Mouse (Mus musculus) cerebellum, postnatal 36 days (tissue): ENCODE results near the gene Nrros.
A peak's percentile ranks its signal among the peaks of the same experiment; 100 is the strongest.

Experiments used
- DNase-seq, 2 experiments: peaks; one replicate each; pipeline ENCODE4 v3.0.0; 2021 to 2022; ENCODE audit warnings: mixed read lengths in 2 of 2

Nrros gene

DNA sequence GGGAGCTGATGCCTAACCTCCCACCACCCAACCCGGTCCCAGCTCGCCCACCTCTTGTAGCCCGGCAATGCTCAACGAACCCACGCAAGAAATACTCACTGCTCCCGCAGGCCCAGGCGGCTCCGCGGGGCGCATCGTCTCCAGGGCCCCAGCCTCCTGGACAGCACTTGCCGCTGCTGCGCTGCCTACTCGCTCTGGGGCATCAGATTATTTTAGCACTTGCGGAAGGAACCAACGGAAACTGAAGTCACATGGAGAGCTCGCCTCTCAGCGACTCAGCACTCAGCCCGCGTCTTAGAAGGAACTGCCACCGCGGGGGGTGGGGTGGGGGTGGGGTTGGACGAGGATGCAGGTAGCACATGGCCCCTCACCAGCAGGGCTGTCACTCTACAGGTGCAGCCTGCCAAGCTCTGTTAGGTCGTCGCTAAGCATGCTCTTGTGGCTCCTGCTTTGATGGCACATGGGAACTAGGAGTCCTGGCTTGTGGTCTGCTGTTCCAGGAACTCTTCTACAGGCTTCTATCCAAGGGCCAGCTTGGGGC, at the start of gene Nrros:
TSS of gene Nrros (minus strand) at position 314 of the 541 bp plus-strand sequence.
- DNase-seq, result peak; percentile 49 to 60

DNA sequence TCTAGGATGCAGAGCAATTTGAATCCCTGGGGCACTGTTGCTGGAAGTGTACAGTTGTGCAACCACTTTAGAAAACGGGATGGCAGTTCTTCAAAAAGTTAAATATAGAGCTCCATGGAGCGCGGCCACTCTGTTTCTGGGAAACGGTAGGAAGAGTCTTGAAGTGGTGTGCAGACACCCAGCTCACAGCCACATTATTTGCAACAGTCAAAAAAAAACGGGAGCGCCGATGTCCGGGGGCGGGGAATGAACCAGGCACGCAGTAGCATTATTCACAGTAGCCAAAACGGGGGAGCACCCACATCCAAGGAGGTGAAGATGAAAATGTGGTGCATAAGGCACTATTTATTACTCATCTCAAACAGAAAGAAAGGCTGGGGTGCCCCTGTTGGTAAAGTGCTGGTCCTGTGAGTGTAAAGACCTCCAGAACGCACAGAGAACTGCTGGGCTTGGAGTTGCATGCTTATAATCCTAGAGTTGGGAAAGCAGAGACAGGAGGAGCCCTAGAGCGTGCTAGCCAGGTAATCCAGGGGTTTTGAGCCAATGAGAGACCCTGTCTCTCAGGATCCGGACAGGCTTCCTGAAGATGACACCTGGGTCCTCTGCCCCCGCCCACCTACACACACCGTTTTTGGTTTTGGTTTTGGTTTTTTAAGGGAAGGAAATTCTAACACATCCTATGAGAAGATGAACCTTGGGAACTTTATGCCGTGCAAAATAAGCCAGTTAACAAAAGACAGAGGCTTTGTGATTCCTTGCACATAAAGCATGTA, 49.6 kb upstream of the Nrros start:
- DNase-seq, result no peak

DNA sequence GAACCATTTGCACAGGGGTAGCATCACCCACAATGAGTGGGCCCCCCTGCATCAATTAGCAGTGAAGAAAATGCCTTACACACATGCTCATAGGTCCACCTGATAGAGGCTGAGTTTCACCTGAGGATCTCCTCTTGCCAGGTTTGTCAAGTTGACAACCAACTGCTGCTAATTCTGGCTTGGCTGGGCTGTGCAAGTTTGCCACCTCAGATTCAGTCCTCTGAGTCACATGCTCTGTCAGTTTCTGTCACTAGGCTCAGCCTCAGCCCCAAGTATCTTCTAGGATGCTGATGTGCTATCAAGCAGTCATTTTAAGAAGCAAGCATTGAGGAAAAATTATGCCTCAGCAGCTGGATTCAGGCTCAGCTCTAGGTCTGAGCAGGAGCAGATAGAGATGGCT, 48.8 kb upstream of the Nrros start:
- no peak for DNase-seq

- DNase-seq, result no peak
These were observed 39.5 kb upstream of the Nrros start for GRCm38 (mm10) chr16:32204902-32205301.

GRCm38 (mm10) chr16:32202681-32203080, 37.3 kb upstream of the Nrros start:
- peak; percentile 29 to 44 for DNase-seq

DNA sequence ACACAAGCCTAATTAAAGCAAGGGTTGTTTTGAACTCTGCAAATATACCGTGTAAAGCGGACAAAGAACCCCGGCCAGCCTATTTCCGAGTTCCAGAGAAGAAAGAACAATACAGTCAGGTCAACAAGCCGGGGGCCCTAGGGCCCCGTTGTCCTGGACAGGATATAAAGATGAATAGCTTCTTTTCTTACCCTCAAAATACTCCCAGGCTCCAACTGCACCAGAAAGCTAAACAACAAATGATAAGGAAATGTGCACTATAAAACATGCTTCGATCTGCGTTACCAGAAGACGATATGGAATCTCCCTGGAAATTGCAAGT, 35.6 kb upstream of the Nrros start:
- DNase-seq, result no peak

DNA sequence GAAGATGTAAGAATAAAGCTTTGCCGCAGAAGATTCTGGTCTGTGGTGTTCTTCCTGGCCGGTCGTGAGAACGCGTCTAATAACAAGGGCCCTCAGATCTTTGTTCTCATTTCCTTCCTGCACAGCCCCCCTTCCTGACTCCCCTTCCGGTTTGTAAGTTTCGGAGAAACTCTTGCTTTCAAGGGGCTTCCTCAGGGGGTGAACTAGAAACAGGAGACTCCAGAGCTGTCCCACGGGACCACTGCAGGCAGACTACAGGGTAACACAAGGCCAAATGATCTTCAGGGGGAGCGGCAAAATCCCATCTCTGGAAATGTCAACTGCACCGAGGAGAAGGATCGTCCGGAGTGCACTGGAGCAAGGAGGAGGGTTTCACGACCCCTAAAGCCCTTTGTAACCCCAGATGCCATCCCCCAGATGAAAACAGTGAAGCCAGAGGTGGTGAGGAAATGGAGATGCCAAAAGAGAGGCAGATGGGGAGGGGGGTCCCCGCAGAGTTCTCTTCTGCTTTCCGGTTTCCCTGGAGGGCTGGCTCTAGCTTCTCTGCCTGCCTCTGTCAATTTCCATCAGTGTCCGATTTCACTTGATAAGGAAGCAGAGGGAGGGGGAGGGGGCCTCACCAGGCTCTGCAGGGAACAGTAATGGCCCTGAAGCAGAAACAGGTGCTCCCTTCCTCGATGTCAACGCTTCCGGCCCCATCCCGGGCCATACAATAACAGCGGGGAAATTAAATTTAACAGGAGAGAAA, 35.0 kb upstream of the Nrros start:
- DNase-seq, result peak in 1 of 2 experiments; percentile 11

DNA sequence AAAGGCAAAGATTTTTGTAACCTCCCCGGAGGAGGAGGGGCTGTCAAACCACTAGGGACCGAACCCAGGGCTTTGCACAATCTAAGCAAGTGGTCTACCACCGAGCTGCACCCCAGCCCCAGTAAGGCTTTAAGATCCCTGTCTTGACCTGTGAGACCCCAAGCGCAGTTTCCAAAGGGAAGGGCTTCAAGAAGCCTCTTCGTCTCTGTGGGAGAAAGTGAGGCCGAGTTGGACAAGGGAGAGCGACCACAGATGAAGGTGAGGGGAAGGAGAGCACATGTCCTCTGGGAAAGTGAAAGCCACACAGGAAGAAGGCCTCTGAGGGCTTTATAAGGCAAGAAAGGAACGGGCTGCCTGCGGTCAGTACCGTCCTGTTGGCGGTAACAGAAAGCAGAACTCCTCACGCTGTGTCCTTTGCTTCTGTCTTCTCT, 24.6 kb upstream of the Nrros start:
- no peak for DNase-seq

DNA sequence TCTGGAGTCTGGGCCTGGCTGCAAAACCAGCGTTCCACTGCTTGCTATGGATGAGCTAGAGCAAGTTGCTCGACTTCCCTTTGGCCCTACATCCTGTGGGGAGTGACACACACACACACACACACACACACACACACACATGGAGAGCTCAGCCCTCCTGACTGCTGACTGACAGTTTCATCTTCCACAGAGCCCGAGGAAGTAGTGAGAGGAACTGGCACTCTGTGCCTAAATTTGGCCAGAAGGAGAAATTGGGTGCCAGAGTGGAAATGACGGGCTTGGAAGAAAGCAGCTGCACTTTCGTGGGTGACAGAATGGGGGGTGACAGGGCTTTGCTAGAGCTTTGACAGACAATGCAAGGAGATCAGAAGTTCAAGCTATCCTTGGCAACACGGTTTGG, 23.7 kb upstream of the Nrros start:
- no peak for DNase-seq

DNA sequence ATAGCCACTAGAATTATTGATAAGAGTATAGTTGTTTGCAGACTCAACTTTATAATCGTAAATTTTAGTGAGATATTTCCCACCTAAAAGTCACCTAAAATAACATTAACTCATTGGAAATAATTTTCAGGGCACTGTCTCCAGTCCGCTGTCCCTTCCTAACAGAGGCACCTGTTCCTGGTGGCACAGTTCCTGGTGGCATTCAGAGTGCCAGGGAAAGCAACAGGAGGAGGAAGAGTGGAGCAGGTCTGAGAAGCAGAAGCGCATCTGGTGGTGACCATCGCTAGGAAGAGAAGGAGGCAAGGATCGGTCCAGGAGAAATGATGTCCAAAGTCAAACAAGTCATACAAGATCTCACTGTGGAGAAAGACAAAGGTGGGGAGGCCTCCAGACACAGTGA, 20.7 kb upstream of the Nrros start:
- DNase-seq, result peak; percentile 70

DNA sequence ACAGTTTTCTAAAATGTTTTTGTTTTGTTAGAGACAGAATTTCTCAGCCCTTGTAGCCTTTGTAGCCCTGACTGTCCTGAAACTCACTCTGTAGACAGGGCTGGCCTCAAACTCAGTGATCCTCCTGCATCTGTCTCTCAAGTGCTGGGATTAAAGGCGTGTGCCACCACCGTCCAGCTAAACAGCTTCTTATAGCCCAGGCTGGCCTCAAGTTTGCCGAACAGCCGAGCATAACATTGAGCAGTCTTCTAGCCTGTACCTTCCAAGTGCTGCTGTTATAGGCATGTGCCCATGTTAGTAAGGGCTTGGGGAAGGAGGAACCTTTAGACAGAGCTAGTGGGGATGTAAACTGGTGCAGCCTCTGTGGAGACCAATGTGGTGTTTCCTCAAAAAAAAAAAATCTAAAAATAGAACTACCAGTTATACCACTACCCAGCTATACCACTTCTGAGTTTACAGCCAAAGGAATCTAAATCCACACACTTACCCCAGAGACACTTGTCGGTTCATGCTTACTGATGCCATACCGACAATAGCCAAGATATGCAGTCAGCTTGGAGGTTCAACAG, 14.0 kb upstream of the Nrros start, which contains the start of gene Bex6:
TSS of gene Bex6 (plus strand) at position 491 of the 569 bp plus-strand sequence.
- no peak for DNase-seq

DNA sequence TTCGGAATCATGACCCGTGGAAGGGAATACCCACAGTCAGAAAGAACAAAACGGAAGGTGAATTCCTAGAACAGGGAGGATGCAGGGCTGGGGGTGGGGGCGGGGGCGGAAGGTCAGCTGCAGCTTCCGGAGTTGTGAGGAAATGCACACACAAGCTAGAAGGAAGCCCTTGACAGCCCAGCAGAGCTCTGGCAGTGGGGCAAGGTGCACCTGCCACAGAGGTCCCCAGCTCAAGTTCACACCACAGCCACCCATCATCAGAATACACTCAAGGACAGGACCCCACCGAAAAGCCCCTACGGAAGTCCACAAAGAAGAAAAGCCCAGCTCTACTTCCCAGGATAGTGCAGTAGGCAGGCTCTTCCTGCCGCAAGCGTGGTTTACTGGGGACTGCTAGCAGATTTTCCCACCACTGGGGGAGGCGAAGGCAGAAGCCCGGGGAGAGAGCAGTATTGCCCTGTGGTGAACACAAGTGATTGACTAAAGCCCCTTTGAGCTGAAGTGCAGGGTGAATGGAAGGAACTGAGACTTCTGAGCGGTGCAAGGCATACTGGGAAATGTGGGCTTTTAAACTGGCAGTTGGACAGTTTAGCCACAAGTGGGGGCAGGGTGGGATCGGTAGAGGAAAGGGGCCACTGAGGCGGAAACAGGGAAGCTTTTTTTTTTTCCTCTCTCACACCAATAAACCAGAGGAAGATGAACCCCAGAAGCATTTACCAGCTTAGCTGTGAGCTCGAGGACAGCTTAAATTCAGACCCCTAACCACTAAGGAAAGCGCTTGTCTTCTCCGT, 11.7 kb upstream of the Nrros start:
- no peak for DNase-seq

GRCm38 (mm10) chr16:32175029-32175428, 9.6 kb upstream of the Nrros start:
- DNase-seq, result no peak

GRCm38 (mm10) chr16:32174340-32175005, 9.1 kb upstream of the Nrros start:
- DNase-seq, result no peak

GRCm38 (mm10) chr16:32173401-32173800, 8.0 kb upstream of the Nrros start:
- DNase-seq, result no peak

- no peak for DNase-seq
These were observed 5.8 kb upstream of the Nrros start for GRCm38 (mm10) chr16:32171031-32171731.

GRCm38 (mm10) chr16:32167819-32168545, 2.6 kb upstream of the Nrros start:
- DNase-seq, result peak; percentile 50 to 76

- DNase-seq, result peak; percentile 23 to 31
These were observed 882 bp downstream of the Nrros start for GRCm38 (mm10) chr16:32164396-32165027.

GRCm38 (mm10) chr16:32163891-32164290, 1.5 kb downstream of the Nrros start:
- no peak for DNase-seq

DNA sequence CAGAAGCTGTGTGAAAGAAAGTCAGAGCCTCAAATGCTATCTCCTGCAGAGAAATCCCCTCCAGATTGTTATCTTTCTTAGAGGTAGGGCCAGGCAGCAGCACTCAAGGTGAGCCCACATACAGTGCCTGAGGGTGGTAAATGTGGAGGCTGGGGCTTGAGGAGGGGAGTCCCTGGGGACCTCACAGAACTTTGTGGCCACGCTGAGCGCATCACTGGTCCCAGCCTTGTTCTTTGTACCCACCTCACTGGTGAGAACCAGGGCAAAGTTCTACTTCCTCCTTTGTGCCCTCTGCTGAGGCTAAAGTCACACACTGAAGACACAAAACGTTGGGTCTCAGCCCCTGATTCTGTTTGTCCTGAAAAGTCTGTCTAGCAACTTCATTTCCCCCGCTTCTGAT, 2.0 kb downstream of the Nrros start:
- no peak for DNase-seq
